Mouse (Mus musculus) liver (tissue): Measurements from ENCODE around the gene Surf4.
"Not testable (repeated sequence)": the region's sequence is repeated elsewhere in the genome, so short reads cannot be mapped to it uniquely, and the experiment has no call there.

Source experiments
- DNase-seq: peaks from one replicate; pipeline ENCODE4 v3.0.0-alpha.2; 2020; ENCODE audit warnings: mixed read lengths

Surf4 gene

GRCm38 (mm10) chr2:26901834-26902400, 31.8 kb downstream of the Surf4 start:
- DNase-seq = no peak

- DNase-seq = no peak
Measured at GRCm38 (mm10) chr2:26900731-26901130, 33.0 kb downstream of the Surf4 start.

- no peak for DNase-seq
Measured at GRCm38 (mm10) chr2:26895898-26896297, 37.8 kb downstream of the Surf4 start.

- not testable (repeated sequence) for DNase-seq
Measured at GRCm38 (mm10) chr2:26886170-26886569, 47.6 kb downstream of the Surf4 start.

- not testable (repeated sequence) for DNase-seq
Measured at GRCm38 (mm10) chr2:26885541-26885940, 48.2 kb downstream of the Surf4 start.

GRCm38 (mm10) chr2:26878571-26878970, 55.2 kb downstream of the Surf4 start:
- DNase-seq = no peak

- DNase-seq = no peak
Measured at GRCm38 (mm10) chr2:26870666-26871065, 63.1 kb downstream of the Surf4 start.
